Mouse (Mus musculus): ENCODE measurements at regions not wholly inside any gene's neighbourhood (a gene's known extent, or its start where the extent isn't known, plus 50 kb on each side); places are given as distances from the start of the nearest gene placed in this dataset.

GRCm38 (mm10) chr2:48624040-48624439, 189.9 kb upstream of the Acvr2a start:
- Histone ChIP-seq H3K27ac (ENCODE audit: insufficient read depth, low read length) (no peak overlapping the region), H3K4me1 (ENCODE audit: control insufficient read depth, insufficient read depth, low read length) (0 out of 2 replicates have a peak, but pooled peaks cover 2% of the 10 kb centered on the region), H3K4me3 (replicated peaks; ENCODE audit: insufficient read depth, low read depth, low read length) (no peak overlapping the region), H3K27me3 (ENCODE audit: control insufficient read depth, insufficient read depth, low read length) (no peaks in the 10 kb centered on the region)
- no peak for DNase-seq
- 58% methylated on average over 6 of the region's 6 CpGs for WGBS
- TF ChIP-seq CTCF (IDR thresholded peaks at IDR 0.05; ENCODE audit: borderline replicate concordance, insufficient read depth, low read depth, low read length) (no peak), POLR2A (IDR thresholded peaks at IDR 0.05; ENCODE audit: borderline replicate concordance, insufficient read depth, low read length) (no peak)

- no peak overlapping the region for H3K4me3 ChIP-seq (replicated peaks; ENCODE audit: insufficient read depth, low read depth, low read length)
- TF ChIP-seq CTCF (IDR thresholded peaks at IDR 0.05; ENCODE audit: borderline replicate concordance, insufficient read depth, low read depth, low read length), result no peak
- TF ChIP-seq POLR2A (IDR thresholded peaks at IDR 0.05; ENCODE audit: borderline replicate concordance, insufficient read depth, low read length), result no peak
- no peak for DNase-seq
- H3K27ac ChIP-seq (ENCODE audit: insufficient read depth, low read length), result no peak overlapping the region
- 0 out of 2 replicates have a peak, but pooled peaks cover 2% of the 10 kb centered on the region for H3K4me1 ChIP-seq (ENCODE audit: control insufficient read depth, insufficient read depth, low read length)
- no peaks in the 10 kb centered on the region for H3K27me3 ChIP-seq (ENCODE audit: control insufficient read depth, insufficient read depth, low read length)
- 86% methylated on average over 2 of the region's 2 CpGs for WGBS
These were observed 189.4 kb upstream of the Acvr2a start for GRCm38 (mm10) chr2:48624461-48624860.

GRCm38 (mm10) chr2:48627011-48627410, 186.9 kb upstream of the Acvr2a start:
- no peak for DNase-seq
- no peak overlapping the region for H3K27ac ChIP-seq (ENCODE audit: insufficient read depth, low read length)
- H3K27me3 ChIP-seq (ENCODE audit: control insufficient read depth, insufficient read depth, low read length), result no peaks in the 10 kb centered on the region
- 0 out of 2 replicates have a peak, but pooled peaks cover 2% of the 10 kb centered on the region for H3K4me1 ChIP-seq (ENCODE audit: control insufficient read depth, insufficient read depth, low read length)
- no peak overlapping the region for H3K4me3 ChIP-seq (replicated peaks; ENCODE audit: insufficient read depth, low read depth, low read length)
- WGBS, result 55% methylated on average over 4 of the region's 4 CpGs
- no peak for TF ChIP-seq POLR2A (IDR thresholded peaks at IDR 0.05; ENCODE audit: borderline replicate concordance, insufficient read depth, low read length)

GRCm38 (mm10) chr2:48629106-48630050, 184.5 kb upstream of the Acvr2a start:
- Histone ChIP-seq H3K4me3 (replicated peaks; ENCODE audit: insufficient read depth, low read depth, low read length) (no peak overlapping the region), H3K27ac (ENCODE audit: insufficient read depth, low read length) (no peak overlapping the region), H3K4me1 (ENCODE audit: control insufficient read depth, insufficient read depth, low read length) (no peaks in the 10 kb centered on the region), H3K27me3 (ENCODE audit: control insufficient read depth, insufficient read depth, low read length) (no peaks in the 10 kb centered on the region)
- 62% methylated on average over 9 of the region's 9 CpGs for WGBS
- TF ChIP-seq POLR2A (IDR thresholded peaks at IDR 0.05; ENCODE audit: borderline replicate concordance, insufficient read depth, low read length), result no peak
- TF ChIP-seq CTCF (IDR thresholded peaks at IDR 0.05; ENCODE audit: borderline replicate concordance, insufficient read depth, low read depth, low read length), result no peak
- DNase-seq, result no peak

- no peak for DNase-seq
- Histone ChIP-seq H3K27me3 (ENCODE audit: control insufficient read depth, insufficient read depth, low read length) (no peaks in the 10 kb centered on the region), H3K4me1 (ENCODE audit: control insufficient read depth, insufficient read depth, low read length) (no peaks in the 10 kb centered on the region), H3K4me3 (replicated peaks; ENCODE audit: insufficient read depth, low read depth, low read length) (no peak overlapping the region), H3K27ac (ENCODE audit: insufficient read depth, low read length) (no peak overlapping the region)
- 32% methylated on average over 10 of the region's 10 CpGs for WGBS
- TF ChIP-seq POLR2A (IDR thresholded peaks at IDR 0.05; ENCODE audit: borderline replicate concordance, insufficient read depth, low read length), result no peak
- TF ChIP-seq CTCF (IDR thresholded peaks at IDR 0.05; ENCODE audit: borderline replicate concordance, insufficient read depth, low read depth, low read length), result no peak
These were observed 179.3 kb upstream of the Acvr2a start for GRCm38 (mm10) chr2:48634456-48635174.

GRCm38 (mm10) chr2:48636108-48636507, 177.8 kb upstream of the Acvr2a start:
- Histone ChIP-seq H3K27me3 (ENCODE audit: control insufficient read depth, insufficient read depth, low read length) (no peaks in the 10 kb centered on the region), H3K4me3 (replicated peaks; ENCODE audit: insufficient read depth, low read depth, low read length) (no peak overlapping the region), H3K4me1 (ENCODE audit: control insufficient read depth, insufficient read depth, low read length) (no peaks in the 10 kb centered on the region), H3K27ac (ENCODE audit: insufficient read depth, low read length) (no peak overlapping the region)
- TF ChIP-seq POLR2A (IDR thresholded peaks at IDR 0.05; ENCODE audit: borderline replicate concordance, insufficient read depth, low read length) (no peak), CTCF (IDR thresholded peaks at IDR 0.05; ENCODE audit: borderline replicate concordance, insufficient read depth, low read depth, low read length) (no peak)
- 48% methylated on average over 2 of the region's 2 CpGs for WGBS
- DNase-seq, result no peak

GRCm38 (mm10) chr2:48644114-48644513, 169.8 kb upstream of the Acvr2a start:
- Histone ChIP-seq H3K27ac (ENCODE audit: insufficient read depth, low read length) (no peak overlapping the region), H3K4me3 (replicated peaks; ENCODE audit: insufficient read depth, low read depth, low read length) (no peak overlapping the region), H3K4me1 (ENCODE audit: control insufficient read depth, insufficient read depth, low read length) (no peaks in the 10 kb centered on the region), H3K27me3 (ENCODE audit: control insufficient read depth, insufficient read depth, low read length) (no peaks in the 10 kb centered on the region)
- TF ChIP-seq POLR2A (IDR thresholded peaks at IDR 0.05; ENCODE audit: borderline replicate concordance, insufficient read depth, low read length) (no peak), CTCF (IDR thresholded peaks at IDR 0.05; ENCODE audit: borderline replicate concordance, insufficient read depth, low read depth, low read length) (no peak)
- DNase-seq, result no peak
- WGBS, result 82% methylated on average over 3 of the region's 3 CpGs
